Mouse (Mus musculus) embryo, embryonic 10 days (tissue): ENCODE measurements at regions not wholly inside any gene's neighbourhood (a gene's known extent, or its start where the extent isn't known, plus 50 kb on each side); places are given as distances from the start of the nearest gene placed in this dataset.

Source experiments
- DNase-seq: peaks from one replicate; pipeline ENCODE4 v3.0.0-alpha.2; 2015; ENCODE audit warnings: low spot score

DNA sequence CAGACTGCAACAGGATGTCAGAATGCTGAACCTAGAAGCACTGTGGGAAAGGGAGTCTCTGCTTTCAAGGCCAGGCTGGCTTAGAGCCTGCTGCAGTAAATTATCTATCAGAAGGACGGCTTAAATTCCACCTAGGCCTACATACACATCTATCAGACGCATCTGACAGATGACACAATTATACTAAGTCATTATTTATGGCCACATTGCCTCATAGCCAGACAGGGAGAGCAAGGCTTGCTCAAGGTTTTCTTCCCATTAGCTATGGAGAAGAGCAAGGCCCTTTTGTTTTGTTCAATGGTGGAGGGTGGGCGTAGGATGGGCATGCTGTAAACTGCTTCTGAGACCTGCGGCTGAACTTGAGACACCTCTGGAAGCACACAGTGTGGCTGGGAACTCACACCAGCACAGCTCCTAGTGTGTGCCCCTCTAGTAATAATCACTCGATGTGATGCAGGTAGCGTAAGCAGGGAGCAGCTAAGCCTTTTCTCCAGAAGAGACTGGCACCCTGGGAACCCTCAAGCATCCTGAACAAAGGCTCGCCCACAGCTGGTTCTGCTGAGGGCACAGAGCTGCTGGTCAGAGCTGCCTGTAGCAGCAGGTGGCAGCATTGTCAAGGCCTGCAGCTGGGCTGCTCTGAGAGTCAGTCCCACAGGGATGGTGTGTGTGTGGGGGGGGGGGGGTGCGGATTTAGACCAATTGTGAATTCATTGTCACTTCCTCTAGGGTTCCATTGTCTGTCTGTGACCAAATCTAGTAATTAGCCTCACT is 406.8 kb upstream of the Adamts16 start:
- DNase-seq, result peak; percentile 62

- DNase-seq, result no peak
Observed at GRCm38 (mm10) chr13:71247241-71247640, 405.6 kb upstream of the Adamts16 start.

DNA sequence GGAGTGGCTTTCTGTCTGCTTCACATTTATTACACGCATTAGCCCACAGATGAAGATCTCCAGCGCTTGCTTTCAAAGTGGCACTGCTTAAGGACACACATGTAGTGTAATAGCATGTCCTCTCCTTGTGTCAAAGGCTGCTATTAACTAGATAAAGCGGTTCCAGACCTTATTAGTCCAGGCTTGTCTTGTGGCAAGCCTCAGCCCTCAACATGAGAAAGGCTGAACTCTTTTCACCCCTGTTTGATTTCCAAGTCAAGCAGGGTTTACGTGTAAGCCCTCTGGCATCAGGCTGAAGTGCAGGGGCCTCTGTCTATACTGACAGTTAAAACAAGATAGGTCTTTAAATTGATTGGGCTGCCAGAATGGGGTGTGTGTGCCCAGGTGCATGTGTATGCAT is 403.7 kb upstream of the Adamts16 start:
- no peak for DNase-seq

- no peak for DNase-seq
Observed at GRCm38 (mm10) chr13:71239782-71240181, 398.2 kb upstream of the Adamts16 start.

GRCm38 (mm10) chr13:71235338-71235737 is 393.7 kb upstream of the Adamts16 start:
- no peak for DNase-seq

- no peak for DNase-seq
Observed at GRCm38 (mm10) chr13:71231182-71231581, 389.6 kb upstream of the Adamts16 start.

- DNase-seq, result peak; percentile 7
Observed at GRCm38 (mm10) chr13:71214776-71215175, 373.2 kb upstream of the Adamts16 start.

DNA sequence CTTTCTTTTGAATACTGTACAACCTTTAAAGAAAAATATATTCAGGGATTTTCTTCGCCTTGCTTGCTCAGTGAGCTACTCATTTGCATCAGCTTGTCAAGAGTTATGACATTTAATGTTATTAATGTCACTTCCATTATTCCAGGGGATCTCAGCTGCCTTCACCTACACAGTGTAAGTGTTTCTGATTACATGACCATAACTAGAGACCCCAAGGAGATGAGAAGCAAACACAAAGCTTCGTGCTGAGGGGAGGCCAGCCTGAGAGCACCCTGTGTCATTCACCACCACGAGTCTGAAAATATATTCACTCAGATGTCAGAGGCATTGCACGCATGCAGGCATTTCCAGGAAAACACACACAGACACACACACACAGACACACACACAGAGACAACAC is 369.8 kb upstream of the Adamts16 start:
- DNase-seq, result no peak

GRCm38 (mm10) chr13:71210658-71211251 is 369.1 kb upstream of the Adamts16 start:
- DNase-seq, result peak; percentile 9

- peak; percentile 10 for DNase-seq
Observed at GRCm38 (mm10) chr13:71205708-71206107, 364.1 kb upstream of the Adamts16 start.

- no peak for DNase-seq
Observed at GRCm38 (mm10) chr13:71200656-71201055, 359.0 kb upstream of the Adamts16 start.

DNA sequence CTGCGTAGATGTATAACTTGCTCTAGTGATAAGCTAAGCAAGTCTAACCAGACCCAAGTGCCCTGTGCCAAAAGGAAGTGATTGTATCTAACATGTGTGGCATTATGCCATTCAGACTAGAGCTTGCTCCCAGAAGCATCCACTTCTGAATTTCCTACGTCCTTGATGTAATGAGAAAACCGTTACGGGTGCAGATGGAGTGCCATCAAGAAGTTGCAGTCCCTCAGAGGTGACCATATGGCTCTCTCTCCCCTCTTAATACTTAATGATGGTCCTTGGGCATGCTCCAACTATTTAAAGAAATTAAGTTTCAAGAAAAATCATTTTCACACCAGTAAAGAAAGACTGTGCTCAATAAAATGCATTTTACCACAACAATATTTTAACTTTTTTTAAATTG is 354.1 kb upstream of the Adamts16 start:
- DNase-seq, result no peak

- no peak for DNase-seq
Observed at GRCm38 (mm10) chr13:71184500-71184899, 342.9 kb upstream of the Adamts16 start.

DNA sequence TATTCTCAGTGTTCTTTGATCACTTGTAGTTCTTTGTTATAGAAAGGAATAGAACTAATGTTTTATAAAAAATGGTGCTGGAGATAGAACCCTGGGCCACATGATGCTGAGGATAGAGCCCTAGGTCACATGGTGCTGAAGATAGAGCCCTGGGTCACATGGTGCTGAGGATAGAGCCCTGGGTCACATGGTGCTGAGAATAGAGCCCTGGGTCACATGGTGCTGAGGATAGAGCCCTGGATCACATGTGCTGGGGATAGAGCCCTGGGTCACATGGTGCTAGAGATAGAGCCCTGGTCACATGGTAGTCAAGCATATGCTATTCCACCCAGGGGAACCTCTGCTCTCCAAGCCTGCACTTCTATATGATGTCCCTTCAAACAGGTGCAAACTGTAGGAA is 337.5 kb upstream of the Adamts16 start:
- no peak for DNase-seq

GRCm38 (mm10) chr13:71174335-71174734 is 332.7 kb upstream of the Adamts16 start:
- DNase-seq, result no peak

DNA sequence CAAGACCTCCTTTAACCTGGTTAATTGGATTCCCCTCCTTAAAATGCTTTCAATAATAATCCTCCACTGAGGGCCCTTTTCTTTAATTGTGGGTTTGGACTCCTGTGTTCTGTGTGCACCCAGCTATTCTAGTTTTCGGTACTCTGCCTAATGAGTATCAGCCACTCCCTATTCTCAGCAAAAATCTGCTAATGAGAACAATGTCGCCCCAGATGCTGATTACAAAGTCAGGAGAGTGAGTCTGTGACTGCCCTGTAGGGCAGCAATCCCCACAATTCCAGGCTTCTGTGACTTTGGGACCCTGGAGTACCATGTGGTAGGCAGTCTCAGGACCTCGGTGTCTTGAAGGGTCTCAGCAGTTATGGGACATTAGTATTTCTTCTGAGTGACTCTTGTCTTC is 324.6 kb upstream of the Adamts16 start:
- no peak for DNase-seq

- DNase-seq, result peak; percentile 63
Observed at GRCm38 (mm10) chr13:71165096-71165920, 323.7 kb upstream of the Adamts16 start.

DNA sequence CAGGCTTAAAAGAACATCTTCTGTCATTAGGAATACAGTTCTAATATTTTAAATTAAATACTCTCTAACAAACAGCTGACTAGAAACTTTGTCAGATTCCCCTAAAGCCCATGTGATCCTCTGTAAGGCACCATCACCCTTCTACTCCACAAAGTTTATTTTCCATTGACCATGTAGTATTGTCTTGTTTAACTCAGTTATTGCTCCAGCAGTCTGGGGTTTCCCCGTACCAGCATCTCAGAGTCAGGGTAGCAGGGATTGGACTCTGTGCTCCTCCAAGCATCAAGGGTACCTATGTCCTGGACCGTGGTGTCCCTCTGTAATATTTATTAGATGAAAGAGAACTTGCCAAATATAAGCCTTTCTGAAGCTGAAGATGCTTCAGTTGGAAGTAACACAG is 322.4 kb upstream of the Adamts16 start:
- no peak for DNase-seq

GRCm38 (mm10) chr13:71162952-71163351 is 321.3 kb upstream of the Adamts16 start:
- no peak for DNase-seq

GRCm38 (mm10) chr13:71158300-71158860 is 316.8 kb upstream of the Adamts16 start:
- DNase-seq, result peak; percentile 86

DNA sequence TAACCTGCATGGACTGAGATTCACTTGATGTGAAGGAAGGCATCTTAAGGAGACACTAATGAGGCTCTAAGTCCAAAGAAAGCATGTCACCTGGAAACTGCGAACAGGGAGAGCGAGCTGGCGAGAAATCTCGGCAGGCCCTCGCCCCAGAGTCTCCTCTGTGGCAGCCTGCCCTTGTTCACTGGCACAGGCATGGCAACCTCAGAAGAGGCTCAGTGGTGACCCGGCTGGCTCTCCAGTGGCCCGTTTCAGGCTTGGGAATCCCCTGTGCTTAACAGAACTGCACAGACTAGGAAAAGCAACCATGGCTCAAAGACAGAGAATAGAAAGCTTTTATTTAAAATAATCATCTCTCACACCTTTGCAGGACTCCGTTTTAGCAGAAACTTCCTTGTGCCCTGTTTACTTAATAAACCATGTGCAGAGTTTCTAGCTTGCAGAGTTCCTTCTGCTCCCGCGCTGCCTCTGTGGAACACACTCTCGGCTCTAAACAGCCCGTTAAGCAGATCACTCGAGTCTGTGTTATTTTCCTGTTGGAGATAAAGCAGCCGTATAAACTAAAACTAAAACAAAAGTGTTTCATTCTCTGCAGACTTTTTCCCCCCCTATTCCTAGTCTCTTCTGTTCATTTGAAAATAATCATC is 316.2 kb upstream of the Adamts16 start:
- DNase-seq, result no peak

DNA sequence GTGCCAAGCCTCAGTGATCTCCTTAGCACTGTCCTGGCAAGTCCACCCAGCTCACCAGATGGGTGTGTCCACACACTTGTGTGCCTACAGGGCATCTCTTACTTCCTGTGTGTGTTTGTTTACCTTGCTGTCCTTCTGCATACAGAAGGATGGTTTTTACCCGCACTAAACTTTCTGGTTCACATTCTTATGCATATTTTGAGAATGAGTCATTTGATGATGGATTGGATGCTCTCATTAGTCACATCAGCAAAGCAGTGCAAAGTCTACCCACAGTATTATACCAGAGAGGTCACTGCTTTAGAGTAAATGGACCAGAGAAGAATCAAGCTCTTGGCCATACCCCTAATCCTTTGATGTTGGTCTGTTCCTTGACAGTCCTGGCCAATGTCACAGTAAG is 308.5 kb upstream of the Adamts16 start:
- DNase-seq, result no peak
